Mouse (Mus musculus) cortical plate, adult 2 months (tissue): ENCODE results near the gene Tent2.

Experiments
- CTCF ChIP-seq: fragments of 200-500 bp; IDR thresholded peaks from 2 replicates; pipeline ENCODE4 v1.5.1; 2011; ENCODE audit warnings: mild to moderate bottlenecking, control low read depth, low read length; ENCODE audit not compliant: insufficient read depth; ENCODE audit errors: extremely low read depth
- POLR2A ChIP-seq: fragments of 200-500 bp; IDR thresholded peaks from 2 replicates; pipeline ENCODE4 v1.6.1; 2011; ENCODE audit warnings: mild to moderate bottlenecking, low read length, control low read depth; ENCODE audit not compliant: insufficient read depth; ENCODE audit errors: extremely low read depth

- TF ChIP-seq POLR2A (no peak), CTCF (no peak)
These were observed 61.5 kb downstream of the Tent2 start for GRCm38 (mm10) chr13:93130674-93131073.
